Mouse (Mus musculus) gastrocnemius, adult 2 months (tissue): ENCODE data around the gene Add1. TPM values are rescaled to one million over a fixed set of nuclear protein-coding genes. Genes with fewer than 3 reads are reported as not detected.

Experiments used
- DNase-seq: peaks from one replicate; pipeline ENCODE4 v3.0.0; 2022
- H3K27ac ChIP-seq: fragments of 200-600 bp; 2 replicates; pipeline ENCODE4 v1.8.1; 2022; ENCODE audit warnings: mild to moderate bottlenecking
- H3K4me3 ChIP-seq: fragments of 200-600 bp; 2 replicates; pipeline ENCODE4 v1.8.1; 2022; ENCODE audit warnings: mild to moderate bottlenecking, moderate library complexity
- CTCF ChIP-seq: fragments of 200-600 bp; IDR thresholded peaks from 2 replicates; pipeline ENCODE4 v1.8.1; 2022; ENCODE audit warnings: antibody characterized with exemption, mild to moderate bottlenecking, moderate library complexity
- intact Hi-C: fragments of 180-260 bp; cut with DNase I; formaldehyde crosslinking; loops from one replicate; pipeline ENCODE4 v1.15.1; 2025
- microRNA-seq: library from miRNA; unstranded; fragments of <30 nt; microRNA quantifications from one replicate; pipeline ENCODE4 v1.2.0, GENCODE M21; 2021
- total RNA-seq, 2 experiments: library from RNA; stranded (reverse); gene quantifications; 2 replicates each; pipeline ENCODE4 v1.2.3; 2021

The Add1 gene
- total RNA-seq, 2 experiments from 2014 or later = 72.3 to 74.9 TPM

- Histone ChIP-seq H3K4me3 (no peak overlapping the region), H3K27ac (no peak overlapping the region)
- no peak for DNase-seq
- TF ChIP-seq CTCF = no peak
- intact Hi-C loops = loop anchor here (2.0 kb wide), 1 partner anchor 99 kb away; the partner anchor contains the start of gene Htt
Measured at GRCm38 (mm10) chr5:34661909-34662308, 88.4 kb downstream of the Add1 start.

DNA sequence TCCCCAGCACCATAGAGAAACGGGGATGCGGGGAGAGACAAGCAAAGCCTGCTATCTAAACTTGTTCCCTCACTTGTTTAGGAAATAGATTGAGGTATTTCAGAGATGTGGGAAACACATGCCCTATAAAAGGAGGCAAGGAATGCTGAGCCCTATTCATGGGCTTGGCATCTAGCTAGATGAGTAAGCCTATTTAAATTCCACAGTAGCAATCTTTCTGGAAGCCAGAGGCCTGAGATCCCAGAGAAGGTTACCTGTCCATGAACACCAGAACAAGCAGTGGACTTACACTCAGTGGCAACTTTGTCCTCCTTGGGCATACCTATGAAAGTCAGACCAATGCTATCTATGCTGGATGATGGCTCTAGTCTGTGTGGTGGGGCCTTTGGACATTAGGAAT lies 89.8 kb downstream of the Add1 start:
- no peak for DNase-seq
- Histone ChIP-seq H3K27ac (no peak overlapping the region), H3K4me3 (no peak overlapping the region)
- no peak for TF ChIP-seq CTCF
- intact Hi-C loops = no loop called here

- intact Hi-C loops = no loop called here
- Histone ChIP-seq H3K4me3 (no peak overlapping the region), H3K27ac (no peak overlapping the region)
- TF ChIP-seq CTCF = peak; percentile 34
- DNase-seq = no peak
Measured at GRCm38 (mm10) chr5:34669493-34669892, 96.0 kb downstream of the Add1 start.

- H3K4me3 ChIP-seq = no peak overlapping the region
- peak; percentile 3; the same call in 1 of the 2 replicates for TF ChIP-seq CTCF
- H3K27ac ChIP-seq = no peak overlapping the region
- DNase-seq = no peak
- intact Hi-C loops = no loop called here
Measured at GRCm38 (mm10) chr5:34670280-34670679, 96.8 kb downstream of the Add1 start.

Small RNAs within 50 kb of the gene (microRNA-seq; reads per million reads assigned to microRNA genes)
- not detected for gene Mir7036b

Other genes starting within 250 kb of the Add1 start
- 10 to 100 TPM; 16.5 to 19.8 TPM for gene Rnf4, start 237.4 kb upstream of the Add1 start, total RNA-seq
- 10 to 100 TPM; 16.5 to 17.7 TPM for gene Fam193a, start 203.7 kb upstream of the Add1 start, total RNA-seq
- 1 to 10 TPM; 2.3 to 3.0 TPM for gene Tnip2, start 59.7 kb upstream of the Add1 start, total RNA-seq
- 1 to 10 TPM in 1 of 2 experiments, under 1 TPM in 1; 0.98 to 7.7 TPM for gene Sh3bp2, start 47.8 kb upstream of the Add1 start, total RNA-seq
- gene Mfsd10, start 63.5 kb downstream of the Add1 start, total RNA-seq = 1 to 10 TPM; 4.2 to 6.4 TPM
- gene Nop14, start 86.5 kb downstream of the Add1 start, total RNA-seq = 10 to 100 TPM; 14.6 to 15.2 TPM
- 1 to 10 TPM; 1.0 to 4.2 TPM for gene Grk4, start 86.7 kb downstream of the Add1 start, total RNA-seq
- 1 to 10 TPM; 7.2 to 9.9 TPM for gene Htt, start 188.1 kb downstream of the Add1 start, total RNA-seq